Mouse (Mus musculus): ENCODE data around the gene Sun2. TPM values are rescaled to one million over a fixed set of nuclear protein-coding genes. Genes with fewer than 3 reads are reported as not detected.

Sun2 gene
- total and polyA plus RNA-seq, 3 experiments: 57.9 to 96.7 (median 83.3) TPM

DNA sequence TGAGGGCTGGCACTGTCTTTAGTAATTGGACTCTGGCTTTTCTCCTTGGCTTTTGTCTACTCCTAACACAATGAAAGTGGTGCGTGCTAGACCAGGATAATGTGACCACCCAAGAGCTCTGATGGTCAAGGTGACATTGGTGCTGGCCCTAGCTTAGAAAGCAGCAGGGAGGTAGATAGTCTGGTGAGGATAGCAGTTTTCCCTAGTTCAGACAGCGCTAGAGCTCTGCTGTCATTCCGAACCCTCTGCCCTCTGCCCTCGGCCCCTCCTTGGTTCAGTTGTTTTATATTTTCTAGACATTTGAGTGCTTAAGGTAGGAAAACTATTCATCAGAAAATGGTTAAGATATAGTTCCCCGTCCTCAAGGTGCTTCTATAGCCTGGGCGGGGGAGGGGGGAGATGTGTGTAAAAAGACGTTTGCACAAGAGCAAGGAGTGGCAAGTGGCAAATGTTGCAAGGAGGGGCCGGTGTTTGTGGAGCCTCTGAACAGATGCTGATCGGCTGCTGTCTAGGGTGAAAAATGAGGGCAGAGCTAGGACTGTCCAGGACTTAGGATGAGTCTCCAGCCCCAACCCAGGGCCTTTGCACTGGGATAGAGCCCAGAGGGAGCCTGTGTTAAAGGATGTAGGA, 44.7 kb downstream of the Sun2 start:
- Histone ChIP-seq H3K4me1 (ENCODE audit: control insufficient read depth, insufficient read depth, low read length) (peaks cover 3% of the 10 kb centered on the region), H3K27me3 (ENCODE audit: control insufficient read depth, insufficient read depth, low read length) (no peaks in the 10 kb centered on the region), H3K4me3 (no peak overlapping the region), H3K36me3 (ENCODE audit: control insufficient read depth, insufficient read depth, low read length) (no peaks in the 10 kb centered on the region), H3K27ac (no peak overlapping the region), H3K79me2 (replicated peaks; ENCODE audit: control insufficient read depth, insufficient read depth, low read length) (peaks cover 8% of the 10 kb centered on the region), H3K9ac (ENCODE audit: low read depth, low read length) (no peak overlapping the region)
- 82% methylated on average over 9 of the region's 9 CpGs for WGBS
- intact Hi-C loops (cut with DNase I): no loop called here
- DNase-seq: no peak
- no peak for TF ChIP-seq CTCF (IDR thresholded peaks at IDR 0.05)
- TF ChIP-seq POLR2A (IDR thresholded peaks at IDR 0.05; ENCODE audit: insufficient read depth, low read depth, low read length): no peak
- TF ChIP-seq EP300 (IDR thresholded peaks at IDR 0.05; ENCODE audit: insufficient read depth, low read depth, low read length): no peak

DNA sequence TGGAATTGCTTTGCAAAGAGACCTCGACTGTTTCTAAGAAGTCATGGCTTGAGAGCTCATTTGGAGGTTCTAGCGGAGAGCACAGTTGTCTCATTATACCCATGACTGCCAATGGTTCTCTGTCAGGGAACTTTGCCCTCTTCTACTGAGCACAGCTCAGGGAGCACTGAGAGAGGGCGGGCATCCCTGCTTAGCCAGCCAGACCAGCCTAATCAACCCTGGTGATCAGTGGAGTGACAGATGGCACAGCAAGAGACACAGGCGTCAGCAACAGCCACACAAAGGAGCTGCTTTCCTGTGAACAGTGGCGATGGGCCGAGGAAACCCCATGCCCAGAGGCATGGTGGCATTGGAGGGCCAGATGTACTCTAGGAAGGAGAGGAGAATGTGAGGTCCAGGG, 45.3 kb downstream of the Sun2 start:
- Histone ChIP-seq H3K4me3 (no peak overlapping the region), H3K36me3 (ENCODE audit: control insufficient read depth, insufficient read depth, low read length) (no peaks in the 10 kb centered on the region), H3K4me1 (ENCODE audit: control insufficient read depth, insufficient read depth, low read length) (peaks cover 3% of the 10 kb centered on the region), H3K9ac (ENCODE audit: low read depth, low read length) (no peak overlapping the region), H3K27ac (no peak overlapping the region), H3K27me3 (ENCODE audit: control insufficient read depth, insufficient read depth, low read length) (no peaks in the 10 kb centered on the region), H3K79me2 (replicated peaks; ENCODE audit: control insufficient read depth, insufficient read depth, low read length) (peaks cover 8% of the 10 kb centered on the region)
- intact Hi-C loops (cut with DNase I): no loop called here
- TF ChIP-seq POLR2A (IDR thresholded peaks at IDR 0.05; ENCODE audit: insufficient read depth, low read depth, low read length): no peak
- TF ChIP-seq EP300 (IDR thresholded peaks at IDR 0.05; ENCODE audit: insufficient read depth, low read depth, low read length): no peak
- TF ChIP-seq CTCF (IDR thresholded peaks at IDR 0.05): no peak
- DNase-seq: no peak
- 94% methylated on average over 6 of the region's 6 CpGs for WGBS

- Histone ChIP-seq H3K27ac (no peak overlapping the region), H3K4me3 (no peak overlapping the region), H3K9ac (ENCODE audit: low read depth, low read length) (no peak overlapping the region), H3K4me1 (ENCODE audit: control insufficient read depth, insufficient read depth, low read length) (peaks cover 6% of the 10 kb centered on the region), H3K79me2 (replicated peaks; ENCODE audit: control insufficient read depth, insufficient read depth, low read length) (peaks cover 8% of the 10 kb centered on the region), H3K36me3 (ENCODE audit: control insufficient read depth, insufficient read depth, low read length) (no peaks in the 10 kb centered on the region), H3K27me3 (ENCODE audit: control insufficient read depth, insufficient read depth, low read length) (no peaks in the 10 kb centered on the region)
- no peak for DNase-seq
- intact Hi-C loops (cut with DNase I): no loop called here
- no peak for TF ChIP-seq CTCF (IDR thresholded peaks at IDR 0.05)
- WGBS: 94% methylated on average over 2 of the region's 2 CpGs
Observed at GRCm38 (mm10) chr15:79696508-79696907, 45.8 kb downstream of the Sun2 start.

DNA sequence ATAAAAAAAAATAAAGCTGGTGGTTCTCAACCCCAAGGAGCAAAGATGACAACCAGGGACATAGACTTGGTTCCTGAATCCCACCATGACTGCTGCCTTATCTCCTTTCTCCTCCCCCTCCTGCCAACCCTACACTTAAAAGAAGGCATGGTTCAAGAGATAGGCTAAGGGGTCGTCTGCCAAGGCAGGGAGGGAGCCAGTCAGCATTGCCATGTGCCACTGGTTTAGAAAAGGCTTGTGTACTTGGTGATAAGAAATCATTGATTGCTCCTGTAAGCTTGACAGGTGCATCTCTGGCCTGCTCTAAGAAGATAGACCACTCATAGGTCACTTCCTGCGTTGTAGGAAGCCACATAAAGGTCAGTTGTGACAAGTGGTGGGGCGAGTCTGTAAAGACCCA, 46.8 kb downstream of the Sun2 start:
- intact Hi-C loops (cut with DNase I): no loop called here
- Histone ChIP-seq H3K79me2 (replicated peaks; ENCODE audit: control insufficient read depth, insufficient read depth, low read length) (peaks cover 12% of the 10 kb centered on the region), H3K9ac (ENCODE audit: low read depth, low read length) (no peak overlapping the region), H3K27me3 (ENCODE audit: control insufficient read depth, insufficient read depth, low read length) (no peaks in the 10 kb centered on the region), H3K4me3 (no peak overlapping the region), H3K36me3 (ENCODE audit: control insufficient read depth, insufficient read depth, low read length) (no peaks in the 10 kb centered on the region), H3K27ac (no peak overlapping the region), H3K4me1 (ENCODE audit: control insufficient read depth, insufficient read depth, low read length) (peaks cover 6% of the 10 kb centered on the region)
- no peak for DNase-seq
- WGBS: 55% methylated on average over 3 of the region's 3 CpGs
- no peak for TF ChIP-seq EP300 (IDR thresholded peaks at IDR 0.05; ENCODE audit: insufficient read depth, low read depth, low read length)
- no peak for TF ChIP-seq CTCF (IDR thresholded peaks at IDR 0.05)
- no peak for TF ChIP-seq POLR2A (IDR thresholded peaks at IDR 0.05; ENCODE audit: insufficient read depth, low read depth, low read length)

GRCm38 (mm10) chr15:79694512-79694911, 47.8 kb downstream of the Sun2 start:
- Histone ChIP-seq H3K36me3 (ENCODE audit: control insufficient read depth, insufficient read depth, low read length) (no peaks in the 10 kb centered on the region), H3K79me2 (replicated peaks; ENCODE audit: control insufficient read depth, insufficient read depth, low read length) (peaks cover 12% of the 10 kb centered on the region), H3K4me3 (no peak overlapping the region), H3K4me1 (ENCODE audit: control insufficient read depth, insufficient read depth, low read length) (peaks cover 6% of the 10 kb centered on the region), H3K27ac (no peak overlapping the region), H3K27me3 (ENCODE audit: control insufficient read depth, insufficient read depth, low read length) (no peaks in the 10 kb centered on the region), H3K9ac (ENCODE audit: low read depth, low read length) (no peak overlapping the region)
- WGBS: 77% methylated on average over 4 of the region's 4 CpGs
- intact Hi-C loops (cut with DNase I): loop anchor here (5.0 kb wide), 1 partner anchor 33 kb away; no protein-coding TSS in a partner anchor
- DNase-seq: no peak
- TF ChIP-seq POLR2A (IDR thresholded peaks at IDR 0.05; ENCODE audit: insufficient read depth, low read depth, low read length): no peak
- no peak for TF ChIP-seq CTCF (IDR thresholded peaks at IDR 0.05)
- no peak for TF ChIP-seq EP300 (IDR thresholded peaks at IDR 0.05; ENCODE audit: insufficient read depth, low read depth, low read length)

- no peak overlapping the region for H3K9ac ChIP-seq (ENCODE audit: low read depth, low read length)
- H3K79me2 ChIP-seq (replicated peaks; ENCODE audit: control insufficient read depth, insufficient read depth, low read length): peaks cover 7% of the 10 kb centered on the region
- intact Hi-C loops (cut with DNase I): loop anchor here (5.0 kb wide), 1 partner anchor 34 kb away; no protein-coding TSS in a partner anchor
- no peaks in the 10 kb centered on the region for H3K27me3 ChIP-seq (ENCODE audit: control insufficient read depth, insufficient read depth, low read length)
- H3K27ac ChIP-seq: no peak overlapping the region
- 41% methylated on average over 11 of the region's 11 CpGs for WGBS
- peak in 1 of 2 experiments; percentile 21 for DNase-seq
- peaks cover 6% of the 10 kb centered on the region for H3K4me1 ChIP-seq (ENCODE audit: control insufficient read depth, insufficient read depth, low read length)
- no peak for TF ChIP-seq EP300 (IDR thresholded peaks at IDR 0.05; ENCODE audit: insufficient read depth, low read depth, low read length)
- TF ChIP-seq POLR2A (IDR thresholded peaks at IDR 0.05; ENCODE audit: insufficient read depth, low read depth, low read length): no peak
- no peak for TF ChIP-seq CTCF (IDR thresholded peaks at IDR 0.05)
- no peaks in the 10 kb centered on the region for H3K36me3 ChIP-seq (ENCODE audit: control insufficient read depth, insufficient read depth, low read length)
- no peak overlapping the region for H3K4me3 ChIP-seq
Observed at GRCm38 (mm10) chr15:79693740-79694139, 48.6 kb downstream of the Sun2 start.

All from heart, adult 2 months (tissue).